Mouse (Mus musculus) stomach, embryonic 14.5 days (tissue): ENCODE measurements around the gene Gm20388. TPM values are rescaled to one million over a fixed set of nuclear protein-coding genes. Genes with fewer than 3 reads are reported as not detected.

ENCODE experiments used
- ATAC-seq: fragments of 200-750 bp; cut with Nextera tagmentation; 2 replicates; pipeline ENCODE4 v1.8.0; 2017; ENCODE audit warnings: low read depth, moderate TSS enrichment; ENCODE audit not compliant: insufficient number of reproducible peaks, insufficient read depth, low FRiP score
- H3K27ac ChIP-seq: fragments of 300-500 bp; sonication (generic); 2 replicates; pipeline ENCODE4 v1.5.1; 2014; ENCODE audit warnings: mild to moderate bottlenecking, low read length, moderate library complexity, mixed read lengths
- H3K27me3 ChIP-seq: fragments of 300-500 bp; sonication (generic); 2 replicates; pipeline ENCODE4 v1.6.1; 2014; ENCODE audit warnings: low read length, control low read depth, mixed read lengths; ENCODE audit not compliant: control insufficient read depth, insufficient read depth
- H3K36me3 ChIP-seq: fragments of 300-500 bp; sonication (generic); 2 replicates; pipeline ENCODE4 v1.6.1; 2014; ENCODE audit warnings: mild to moderate bottlenecking, control low read depth, low read length, moderate library complexity, mixed read lengths; ENCODE audit not compliant: control insufficient read depth, insufficient read depth
- H3K4me1 ChIP-seq: fragments of 300-500 bp; sonication (generic); 2 replicates; pipeline ENCODE4 v1.6.1; 2014; ENCODE audit warnings: low read length, control low read depth, mixed read lengths; ENCODE audit not compliant: control insufficient read depth, insufficient read depth
- H3K4me2 ChIP-seq: fragments of 300-500 bp; sonication (generic); replicated peaks from 2 replicates; pipeline ENCODE4 v1.6.1; 2014; ENCODE audit warnings: low read depth, low read length, control low read depth
- H3K4me3 ChIP-seq: fragments of 300-500 bp; sonication (generic); 2 replicates; pipeline ENCODE4 v1.5.1; 2014; ENCODE audit warnings: low read depth, low read length, control low read depth
- H3K9ac ChIP-seq: fragments of 300-500 bp; sonication (generic); replicated peaks from 2 replicates; pipeline ENCODE4 v1.6.1; 2014; ENCODE audit warnings: low read depth, mild to moderate bottlenecking, control low read depth, low read length, moderate library complexity, mixed read lengths
- H3K9me3 ChIP-seq: fragments of 300-500 bp; sonication (generic); 2 replicates; pipeline ENCODE4 v1.6.1; 2016; ENCODE audit warnings: low read depth, low read length, control low read depth; ENCODE audit not compliant: control insufficient read depth
- WGBS: fragments of 180-500 bp; shearing (Covaris S2); extraction: QIAGEN DNeasy Blood & Tissue Kit; methylation state at CpG from one replicate; pipeline ENCODE4 v1.1.7; 2014; 5-methylcytosine and 5-hydroxymethylcytosine counted together
- polyA plus RNA-seq: library from polyadenylated mRNA; unstranded; fragments of >200 nt; fragmentation: Nextera tagmentation; extraction: Ambion mirVana; gene quantifications from 2 replicates; pipeline ENCODE4 v1.2.1, GENCODE M21; 2014

Gm20388 gene
- polyA plus RNA-seq, 1 experiment from 2014 or later = 11.4 TPM

- H3K9me3 ChIP-seq = no peaks in the 10 kb centered on the region
- no peak overlapping the region for H3K9ac ChIP-seq
- no peak overlapping the region for H3K27ac ChIP-seq
- peaks cover 4% of the 10 kb centered on the region; the same call in 1 of the 2 replicates for H3K36me3 ChIP-seq
- WGBS = 57% methylated on average over 15 of the region's 15 CpGs
- ATAC-seq = no peak
- H3K27me3 ChIP-seq = no peaks in the 10 kb centered on the region
- H3K4me3 ChIP-seq = no peak overlapping the region
- no peak overlapping the region for H3K4me2 ChIP-seq
- peaks cover 14% of the 10 kb centered on the region for H3K4me1 ChIP-seq
These were observed 103.8 kb downstream of the Gm20388 start for GRCm38 (mm10) chr8:120014267-120015023.

- H3K4me3 ChIP-seq = no peak overlapping the region
- H3K4me1 ChIP-seq = peaks cover 14% of the 10 kb centered on the region
- ATAC-seq = no peak
These were observed 105.3 kb downstream of the Gm20388 start for GRCm38 (mm10) chr8:120015916-120016315.

GRCm38 (mm10) chr8:120016424-120016823 lies 105.8 kb downstream of the Gm20388 start:
- H3K27me3 ChIP-seq = no peaks in the 10 kb centered on the region
- no peak overlapping the region for H3K4me2 ChIP-seq
- H3K9me3 ChIP-seq = no peaks in the 10 kb centered on the region
- no peak overlapping the region for H3K9ac ChIP-seq
- peaks cover 7% of the 10 kb centered on the region; the same call in 1 of the 2 replicates for H3K36me3 ChIP-seq
- no peak overlapping the region for H3K4me3 ChIP-seq
- ATAC-seq = no peak
- H3K27ac ChIP-seq = no peak overlapping the region
- peaks cover 14% of the 10 kb centered on the region for H3K4me1 ChIP-seq
- 85% methylated on average over 7 of the region's 7 CpGs for WGBS

More at GRCm38 (mm10) chr8:120015916-120016315, 105.3 kb downstream of the Gm20388 start:
- Histone ChIP-seq H3K4me2 (no peak overlapping the region), H3K27ac (no peak overlapping the region), H3K9me3 (no peaks in the 10 kb centered on the region), H3K36me3 (peaks cover 7% of the 10 kb centered on the region; the same call in 1 of the 2 replicates), H3K27me3 (no peaks in the 10 kb centered on the region), H3K9ac (no peak overlapping the region)
- WGBS = 85% methylated on average over 8 of the region's 8 CpGs

GRCm38 (mm10) chr8:120017349-120017748 lies 106.7 kb downstream of the Gm20388 start:
- H3K9ac ChIP-seq = no peak overlapping the region
- WGBS = 91% methylated on average over 13 of the region's 13 CpGs
- H3K4me2 ChIP-seq = no peak overlapping the region
- H3K4me1 ChIP-seq = peaks cover 14% of the 10 kb centered on the region
- H3K27ac ChIP-seq = no peak overlapping the region
- no peaks in the 10 kb centered on the region for H3K9me3 ChIP-seq
- no peak for ATAC-seq
- no peaks in the 10 kb centered on the region for H3K27me3 ChIP-seq
- no peak overlapping the region for H3K4me3 ChIP-seq
- peaks cover 7% of the 10 kb centered on the region; the same call in 1 of the 2 replicates for H3K36me3 ChIP-seq

GRCm38 (mm10) chr8:120017786-120018185 lies 107.1 kb downstream of the Gm20388 start:
- no peaks in the 10 kb centered on the region for H3K9me3 ChIP-seq
- H3K4me2 ChIP-seq = no peak overlapping the region
- no peak overlapping the region for H3K4me3 ChIP-seq
- H3K4me1 ChIP-seq = peaks cover 14% of the 10 kb centered on the region
- ATAC-seq = no peak
- 94% methylated on average over 6 of the region's 6 CpGs for WGBS
- no peaks in the 10 kb centered on the region for H3K27me3 ChIP-seq
- no peak overlapping the region for H3K27ac ChIP-seq
- peaks cover 7% of the 10 kb centered on the region; the same call in 1 of the 2 replicates for H3K36me3 ChIP-seq
- H3K9ac ChIP-seq = no peak overlapping the region

- no peaks in the 10 kb centered on the region for H3K9me3 ChIP-seq
- no peak for ATAC-seq
- WGBS = 69% methylated on average over 6 of the region's 6 CpGs
These were observed 107.7 kb downstream of the Gm20388 start for GRCm38 (mm10) chr8:120018379-120018778.

GRCm38 (mm10) chr8:120019297-120019696 lies 108.7 kb downstream of the Gm20388 start:
- H3K27ac ChIP-seq = no peak overlapping the region
- ATAC-seq = no peak
- H3K9ac ChIP-seq = no peak overlapping the region
- no peaks in the 10 kb centered on the region for H3K27me3 ChIP-seq
- peaks cover 12% of the 10 kb centered on the region; the same call in 1 of the 2 replicates for H3K36me3 ChIP-seq
- H3K4me3 ChIP-seq = no peak overlapping the region
- no peaks in the 10 kb centered on the region for H3K9me3 ChIP-seq
- H3K4me1 ChIP-seq = peaks cover 6% of the 10 kb centered on the region; the same call in 1 of the 2 replicates
- no peak overlapping the region for H3K4me2 ChIP-seq
- WGBS = 84% methylated on average over 5 of the region's 5 CpGs

More at GRCm38 (mm10) chr8:120018379-120018778, 107.7 kb downstream of the Gm20388 start:
- Histone ChIP-seq H3K27me3 (no peaks in the 10 kb centered on the region), H3K4me1 (peaks cover 12% of the 10 kb centered on the region; the same call in 1 of the 2 replicates), H3K27ac (no peak overlapping the region), H3K36me3 (peaks cover 7% of the 10 kb centered on the region; the same call in 1 of the 2 replicates), H3K9ac (no peak overlapping the region), H3K4me3 (no peak overlapping the region), H3K4me2 (no peak overlapping the region)

- Histone ChIP-seq H3K4me2 (no peak overlapping the region), H3K9ac (no peak overlapping the region), H3K4me3 (no peak overlapping the region), H3K27ac (no peak overlapping the region), H3K4me1 (no peaks in the 10 kb centered on the region), H3K27me3 (no peaks in the 10 kb centered on the region), H3K9me3 (no peaks in the 10 kb centered on the region), H3K36me3 (peaks cover 12% of the 10 kb centered on the region; the same call in 1 of the 2 replicates)
- 74% methylated on average over 7 of the region's 7 CpGs for WGBS
- no peak for ATAC-seq
These were observed 109.7 kb downstream of the Gm20388 start for GRCm38 (mm10) chr8:120020298-120020697.
